Mouse (Mus musculus): Measurements from ENCODE around the gene Srarp. TPM values are rescaled to one million over a fixed set of nuclear protein-coding genes. Genes with fewer than 3 reads are reported as not detected.
A peak's percentile ranks its signal among the peaks of the same experiment; 100 is the strongest.

The Srarp gene
- total and polyA plus RNA-seq, 3 experiments: 0.94 to 2.2 (median 1.6) TPM

DNA sequence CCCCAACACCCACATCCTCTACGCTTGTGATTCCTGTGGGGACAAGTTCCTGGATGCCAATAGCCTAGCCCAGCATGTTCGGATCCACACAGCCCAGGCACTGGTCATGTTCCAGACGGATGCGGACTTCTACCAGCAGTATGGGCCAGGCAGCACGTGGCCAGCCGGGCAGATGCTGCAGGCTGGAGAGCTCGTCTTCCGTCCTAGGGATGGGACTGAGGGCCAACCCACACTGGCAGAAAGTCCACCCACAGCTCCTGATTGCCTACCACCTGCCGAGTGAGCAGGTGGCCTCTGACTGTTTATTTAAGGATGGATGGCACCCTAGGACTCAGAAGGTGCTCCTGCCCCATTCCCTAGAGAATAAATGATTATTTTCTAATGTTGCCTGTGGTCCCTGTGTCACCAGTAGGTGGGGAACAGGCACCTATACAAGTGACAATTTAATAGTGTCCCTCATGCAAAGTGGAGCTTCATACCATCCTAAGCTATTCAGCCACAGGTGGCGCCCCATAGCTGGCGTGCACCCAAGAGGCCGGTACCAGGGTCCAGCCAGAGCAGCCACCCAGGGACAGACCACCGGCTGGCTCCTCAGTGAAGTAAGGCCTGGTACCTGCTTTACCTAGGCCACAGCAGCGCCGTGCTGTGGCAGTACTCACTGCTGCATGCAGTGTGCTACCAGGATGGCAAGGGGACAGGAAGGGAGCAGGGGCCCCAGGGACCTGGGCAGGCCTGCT, 31.1 kb upstream of the Srarp start:
- Histone ChIP-seq H3K27ac (no peak overlapping the region), H3K9ac (ENCODE audit: low read depth, low read length) (no peak overlapping the region), H3K79me2 (replicated peaks; ENCODE audit: control insufficient read depth, insufficient read depth, low read length) (no peaks in the 10 kb centered on the region; the same call in 1 of the 2 replicates), H3K36me3 (ENCODE audit: control insufficient read depth, insufficient read depth, low read length) (no peaks in the 10 kb centered on the region), H3K4me3 (no peak overlapping the region), H3K27me3 (ENCODE audit: control insufficient read depth, insufficient read depth, low read length) (no peaks in the 10 kb centered on the region), H3K4me1 (ENCODE audit: control insufficient read depth, insufficient read depth, low read length) (no peaks in the 10 kb centered on the region)
- intact Hi-C loops (cut with DNase I): no loop called here
- DNase-seq: no peak
- 84% methylated on average over 15 of the region's 15 CpGs for WGBS
- no peak for TF ChIP-seq POLR2A (IDR thresholded peaks at IDR 0.05; ENCODE audit: insufficient read depth, low read depth, low read length)
- TF ChIP-seq CTCF (IDR thresholded peaks at IDR 0.05): peak; percentile 34
- TF ChIP-seq EP300 (IDR thresholded peaks at IDR 0.05; ENCODE audit: insufficient read depth, low read depth, low read length): no peak

DNA sequence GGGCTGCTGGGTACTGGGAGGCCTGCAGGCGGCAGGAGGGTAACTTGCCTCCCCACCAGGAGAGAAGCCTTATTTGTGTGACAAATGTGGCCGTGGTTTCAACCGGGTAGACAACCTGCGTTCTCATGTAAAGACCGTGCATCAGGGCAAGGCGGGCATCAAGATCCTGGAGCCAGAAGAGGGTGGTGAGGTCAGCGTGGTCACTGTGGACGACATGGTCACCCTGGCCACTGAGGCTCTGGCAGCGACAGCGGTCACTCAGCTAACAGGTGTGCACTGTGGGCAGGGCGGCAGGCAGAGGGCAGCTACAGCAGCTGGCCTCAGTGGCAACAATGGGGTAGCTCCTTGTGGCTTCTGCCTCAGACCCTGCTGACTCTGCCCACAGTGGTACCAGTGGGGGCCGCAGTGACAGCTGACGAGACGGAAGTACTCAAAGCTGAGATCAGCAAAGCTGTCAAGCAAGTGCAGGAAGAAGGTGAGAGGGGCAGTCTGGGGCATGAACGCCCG, 30.4 kb upstream of the Srarp start:
- 91% methylated on average over 16 of the region's 16 CpGs for WGBS
- TF ChIP-seq EP300 (IDR thresholded peaks at IDR 0.05; ENCODE audit: insufficient read depth, low read depth, low read length) (no peak), POLR2A (IDR thresholded peaks at IDR 0.05; ENCODE audit: insufficient read depth, low read depth, low read length) (no peak), CTCF (IDR thresholded peaks at IDR 0.05) (no peak)
- H3K36me3 ChIP-seq (ENCODE audit: control insufficient read depth, insufficient read depth, low read length): no peaks in the 10 kb centered on the region

DNA sequence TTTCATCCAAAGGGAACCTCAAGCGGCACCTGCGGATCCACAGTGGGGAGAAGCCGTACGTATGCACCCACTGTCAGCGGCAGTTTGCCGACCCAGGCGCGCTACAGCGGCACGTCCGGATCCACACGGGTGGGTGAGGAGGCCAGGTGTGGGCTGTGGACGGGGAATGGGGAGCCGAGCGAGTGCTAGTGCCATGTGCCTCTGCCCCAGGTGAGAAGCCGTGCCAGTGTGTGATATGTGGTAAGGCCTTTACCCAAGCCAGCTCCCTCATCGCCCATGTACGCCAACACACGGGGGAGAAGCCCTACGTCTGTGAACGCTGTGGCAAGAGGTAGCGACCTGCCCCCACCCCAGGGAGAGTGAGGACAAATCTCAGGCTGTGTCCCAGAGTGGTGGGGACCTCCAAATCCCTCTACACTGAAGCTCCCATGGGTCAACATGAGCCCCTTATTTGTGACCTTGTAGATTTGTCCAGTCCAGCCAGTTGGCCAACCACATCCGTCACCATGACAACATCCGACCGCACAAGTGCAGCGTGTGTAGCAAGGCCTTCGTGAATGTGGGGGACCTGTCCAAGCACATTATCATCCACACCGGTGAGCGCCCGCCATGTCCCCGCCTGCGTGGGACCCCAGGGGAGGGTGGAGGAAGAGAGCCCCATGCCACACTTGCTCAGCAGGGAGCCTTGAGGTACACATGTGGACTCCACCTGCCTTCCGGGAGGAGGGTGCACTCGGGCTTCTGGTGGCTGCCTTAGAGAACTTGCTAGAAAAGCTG, 29.8 kb upstream of the Srarp start:
- H3K9ac ChIP-seq (ENCODE audit: low read depth, low read length): no peak overlapping the region
- no peaks in the 10 kb centered on the region for H3K4me1 ChIP-seq (ENCODE audit: control insufficient read depth, insufficient read depth, low read length)
- H3K27ac ChIP-seq: no peak overlapping the region
- no peaks in the 10 kb centered on the region for H3K36me3 ChIP-seq (ENCODE audit: control insufficient read depth, insufficient read depth, low read length)
- no peak for DNase-seq
- no peak for TF ChIP-seq POLR2A (IDR thresholded peaks at IDR 0.05; ENCODE audit: insufficient read depth, low read depth, low read length)
- no peak for TF ChIP-seq CTCF (IDR thresholded peaks at IDR 0.05)
- TF ChIP-seq EP300 (IDR thresholded peaks at IDR 0.05; ENCODE audit: insufficient read depth, low read depth, low read length): no peak
- intact Hi-C loops (cut with DNase I): no loop called here
- no peaks in the 10 kb centered on the region; the same call in 1 of the 2 replicates for H3K79me2 ChIP-seq (replicated peaks; ENCODE audit: control insufficient read depth, insufficient read depth, low read length)
- 93% methylated on average over 34 of the region's 34 CpGs for WGBS
- H3K27me3 ChIP-seq (ENCODE audit: control insufficient read depth, insufficient read depth, low read length): no peaks in the 10 kb centered on the region
- H3K4me3 ChIP-seq: no peak overlapping the region

More for the DNA sequence above, 30.4 kb upstream of the Srarp start:
- Histone ChIP-seq H3K4me3 (no peak overlapping the region), H3K79me2 (replicated peaks; ENCODE audit: control insufficient read depth, insufficient read depth, low read length) (no peaks in the 10 kb centered on the region; the same call in 1 of the 2 replicates), H3K27ac (no peak overlapping the region), H3K4me1 (ENCODE audit: control insufficient read depth, insufficient read depth, low read length) (no peaks in the 10 kb centered on the region), H3K27me3 (ENCODE audit: control insufficient read depth, insufficient read depth, low read length) (no peaks in the 10 kb centered on the region), H3K9ac (ENCODE audit: low read depth, low read length) (no peak overlapping the region)
- DNase-seq: no peak
- intact Hi-C loops (cut with DNase I): no loop called here

DNA sequence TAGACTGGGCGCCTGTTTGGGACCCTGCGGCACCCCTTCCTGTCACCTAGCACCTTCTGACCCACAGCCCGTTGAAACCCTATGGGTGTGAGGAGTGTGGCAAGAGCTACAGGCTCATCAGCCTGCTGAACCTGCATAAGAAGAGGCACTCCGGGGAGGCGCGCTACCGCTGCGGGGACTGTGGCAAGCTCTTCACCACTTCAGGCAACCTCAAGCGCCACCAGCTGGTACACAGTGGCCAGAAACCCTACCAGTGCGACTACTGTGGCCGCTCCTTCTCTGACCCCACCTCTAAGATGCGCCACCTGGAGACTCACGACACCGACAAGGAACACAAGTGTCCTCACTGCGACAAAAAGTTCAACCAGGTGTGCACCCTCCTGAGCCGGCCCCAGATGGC, 28.8 kb upstream of the Srarp start:
- TF ChIP-seq POLR2A (IDR thresholded peaks at IDR 0.05; ENCODE audit: insufficient read depth, low read depth, low read length) (no peak), CTCF (IDR thresholded peaks at IDR 0.05) (no peak), EP300 (IDR thresholded peaks at IDR 0.05; ENCODE audit: insufficient read depth, low read depth, low read length) (no peak)
- Histone ChIP-seq H3K27ac (no peak overlapping the region), H3K9ac (ENCODE audit: low read depth, low read length) (no peak overlapping the region), H3K4me1 (ENCODE audit: control insufficient read depth, insufficient read depth, low read length) (no peaks in the 10 kb centered on the region), H3K36me3 (ENCODE audit: control insufficient read depth, insufficient read depth, low read length) (no peaks in the 10 kb centered on the region), H3K4me3 (no peak overlapping the region), H3K27me3 (ENCODE audit: control insufficient read depth, insufficient read depth, low read length) (no peaks in the 10 kb centered on the region), H3K79me2 (replicated peaks; ENCODE audit: control insufficient read depth, insufficient read depth, low read length) (peaks cover under 1% of the 10 kb centered on the region)
- 81% methylated on average over 16 of the region's 16 CpGs for WGBS
- no peak for DNase-seq
- intact Hi-C loops (cut with DNase I): no loop called here

DNA sequence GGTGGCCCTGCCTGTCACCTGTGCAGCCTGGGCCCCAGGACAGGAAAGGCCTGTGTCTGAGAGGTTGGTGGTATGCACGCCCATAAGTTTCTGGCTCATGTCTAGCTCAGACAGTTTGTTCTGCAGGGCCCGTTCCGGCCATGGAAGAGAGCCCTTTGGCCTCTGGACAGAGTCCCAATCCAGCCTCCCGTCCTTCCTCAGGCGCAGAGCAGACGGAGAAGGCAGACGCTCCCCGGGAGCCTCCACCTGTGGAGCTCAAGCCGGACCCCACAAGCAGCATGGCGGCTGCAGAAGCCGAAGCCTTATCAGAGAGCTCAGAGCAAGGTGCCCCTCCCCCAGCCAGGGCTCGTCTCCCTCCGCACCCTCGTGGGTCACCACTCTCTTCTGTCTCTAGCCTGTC, 27.6 kb upstream of the Srarp start:
- no peak overlapping the region for H3K4me3 ChIP-seq
- H3K79me2 ChIP-seq (replicated peaks; ENCODE audit: control insufficient read depth, insufficient read depth, low read length): peaks cover 3% of the 10 kb centered on the region
- no peaks in the 10 kb centered on the region for H3K27me3 ChIP-seq (ENCODE audit: control insufficient read depth, insufficient read depth, low read length)
- WGBS: 67% methylated on average over 14 of the region's 14 CpGs
- TF ChIP-seq EP300 (IDR thresholded peaks at IDR 0.05; ENCODE audit: insufficient read depth, low read depth, low read length) (no peak), CTCF (IDR thresholded peaks at IDR 0.05) (no peak), POLR2A (IDR thresholded peaks at IDR 0.05; ENCODE audit: insufficient read depth, low read depth, low read length) (no peak)
- intact Hi-C loops (cut with DNase I): no loop called here
- no peak for DNase-seq
- no peak overlapping the region for H3K9ac ChIP-seq (ENCODE audit: low read depth, low read length)
- H3K27ac ChIP-seq: no peak overlapping the region
- no peaks in the 10 kb centered on the region for H3K36me3 ChIP-seq (ENCODE audit: control insufficient read depth, insufficient read depth, low read length)
- H3K4me1 ChIP-seq (ENCODE audit: control insufficient read depth, insufficient read depth, low read length): peaks cover under 1% of the 10 kb centered on the region; the same call in 1 of the 2 replicates

Measured in heart, adult 2 months (tissue).